Mouse (Mus musculus) left cerebral cortex, postnatal 25 days (tissue): ENCODE measurements at regions not wholly inside any gene's neighbourhood (a gene's known extent, or its start where the extent isn't known, plus 50 kb on each side); places are given as distances from the start of the nearest gene placed in this dataset.

Source experiments
- DNase-seq, 2 experiments: peaks; one replicate each; pipeline ENCODE4 v3.0.0; 2022; ENCODE audit warnings: low spot score in 2 of 2, mixed read lengths in 1 of 2
- intact Hi-C: fragments of 180-260 bp; cut with DNase I; formaldehyde crosslinking; loops from one replicate; pipeline ENCODE4 v1.15.1; 2025

GRCm38 (mm10) chr2:137227495-137227894, 111.1 kb upstream of the Jag1 start:
- DNase-seq = no peak
- intact Hi-C loops = no loop called here

GRCm38 (mm10) chr2:137224702-137225552, 108.5 kb upstream of the Jag1 start:
- DNase-seq = no peak
- intact Hi-C loops = no loop called here

- intact Hi-C loops = no loop called here
- DNase-seq = no peak
Observed at GRCm38 (mm10) chr2:137215697-137216096, 99.3 kb upstream of the Jag1 start.

- no peak for DNase-seq
- intact Hi-C loops = no loop called here
Observed at GRCm38 (mm10) chr2:137207846-137208245, 91.4 kb upstream of the Jag1 start.

- intact Hi-C loops = no loop called here
Observed at GRCm38 (mm10) chr2:137204274-137204850, 87.9 kb upstream of the Jag1 start.

GRCm38 (mm10) chr2:137200101-137200500, 83.7 kb upstream of the Jag1 start:
- no peak for DNase-seq
- intact Hi-C loops = no loop called here

More at GRCm38 (mm10) chr2:137204274-137204850, 87.9 kb upstream of the Jag1 start:
- DNase-seq = peak in 1 of 2 experiments; percentile 3

GRCm38 (mm10) chr2:137192183-137192582, 75.7 kb upstream of the Jag1 start:
- no peak for DNase-seq

GRCm38 (mm10) chr2:137169176-137169575, 52.7 kb upstream of the Jag1 start:
- DNase-seq = no peak
- intact Hi-C loops = no loop called here

More at GRCm38 (mm10) chr2:137192183-137192582, 75.7 kb upstream of the Jag1 start:
- intact Hi-C loops = no loop called here

- intact Hi-C loops = no loop called here
- no peak for DNase-seq
Observed at GRCm38 (mm10) chr2:137168626-137169025, 52.2 kb upstream of the Jag1 start.
